Mouse (Mus musculus): ENCODE measurements around the gene Umad1.

Umad1 gene

GRCm38 (mm10) chr6:8498961-8499360 is 239.9 kb downstream of the Umad1 start:
- in situ Hi-C loops (cut with MboI, MseI) = loop anchor here (5.0 to 10.0 kb wide), 3 partner anchors 222 to 644 kb away; no protein-coding TSS in a partner anchor

GRCm38 (mm10) chr6:8503953-8504352 is 244.9 kb downstream of the Umad1 start:
- in situ Hi-C loops (cut with MboI, MseI) = no loop called here

- in situ Hi-C loops (cut with MboI, MseI) = no loop called here
Measured at GRCm38 (mm10) chr6:8504521-8505228, 245.6 kb downstream of the Umad1 start.

- in situ Hi-C loops (cut with MboI, MseI) = no loop called here
Measured at GRCm38 (mm10) chr6:8506631-8507030, 247.5 kb downstream of the Umad1 start.
